Mouse (Mus musculus): ENCODE measurements around the gene Ptpa. TPM values are rescaled to one million over a fixed set of nuclear protein-coding genes. Genes with fewer than 3 reads are reported as not detected.
"Not testable (repeated sequence)": the region's sequence is repeated elsewhere in the genome, so short reads cannot be mapped to it uniquely, and the experiment has no call there.

Ptpa gene
- polyA plus RNA-seq, 1 experiment = 152 TPM

- TF ChIP-seq POLR2A (IDR thresholded peaks at IDR 0.05; ENCODE audit: borderline replicate concordance, extremely low read depth, insufficient read depth, insufficient read length, poor library complexity, severe bottlenecking) (no peak), CTCF (IDR thresholded peaks at IDR 0.05; ENCODE audit: borderline replicate concordance, extremely low read depth, insufficient read depth, insufficient read length) (no peak)
- DNase-seq (ENCODE audit: low read depth) = no peak
Measured at GRCm38 (mm10) chr2:30403870-30404269, 12.0 kb upstream of the Ptpa start.

- no peak for TF ChIP-seq POLR2A (IDR thresholded peaks at IDR 0.05; ENCODE audit: borderline replicate concordance, extremely low read depth, insufficient read depth, insufficient read length, poor library complexity, severe bottlenecking)
- no peak for TF ChIP-seq CTCF (IDR thresholded peaks at IDR 0.05; ENCODE audit: borderline replicate concordance, extremely low read depth, insufficient read depth, insufficient read length)
- no peak for DNase-seq (ENCODE audit: low read depth)
Measured at GRCm38 (mm10) chr2:30407221-30407620, 8.6 kb upstream of the Ptpa start.

- TF ChIP-seq CTCF (IDR thresholded peaks at IDR 0.05; ENCODE audit: borderline replicate concordance, extremely low read depth, insufficient read depth, insufficient read length) (no peak), POLR2A (IDR thresholded peaks at IDR 0.05; ENCODE audit: borderline replicate concordance, extremely low read depth, insufficient read depth, insufficient read length, poor library complexity, severe bottlenecking) (no peak)
- DNase-seq (ENCODE audit: low read depth) = no peak
Measured at GRCm38 (mm10) chr2:30407778-30408177, 8.1 kb upstream of the Ptpa start.

- DNase-seq (ENCODE audit: low read depth) = no peak
- TF ChIP-seq POLR2A (IDR thresholded peaks at IDR 0.05; ENCODE audit: borderline replicate concordance, extremely low read depth, insufficient read depth, insufficient read length, poor library complexity, severe bottlenecking) (no peak), CTCF (IDR thresholded peaks at IDR 0.05; ENCODE audit: borderline replicate concordance, extremely low read depth, insufficient read depth, insufficient read length) (no peak)
Measured at GRCm38 (mm10) chr2:30408452-30409100, 7.3 kb upstream of the Ptpa start.

GRCm38 (mm10) chr2:30409454-30410176 is 6.2 kb upstream of the Ptpa start:
- no peak for TF ChIP-seq POLR2A (IDR thresholded peaks at IDR 0.05; ENCODE audit: borderline replicate concordance, extremely low read depth, insufficient read depth, insufficient read length, poor library complexity, severe bottlenecking)
- TF ChIP-seq CTCF (IDR thresholded peaks at IDR 0.05; ENCODE audit: borderline replicate concordance, extremely low read depth, insufficient read depth, insufficient read length) = no peak
- DNase-seq (ENCODE audit: low read depth) = no peak

- no peak for TF ChIP-seq POLR2A (IDR thresholded peaks at IDR 0.05; ENCODE audit: borderline replicate concordance, extremely low read depth, insufficient read depth, insufficient read length, poor library complexity, severe bottlenecking)
- TF ChIP-seq CTCF (IDR thresholded peaks at IDR 0.05; ENCODE audit: borderline replicate concordance, extremely low read depth, insufficient read depth, insufficient read length) = no peak
Measured at GRCm38 (mm10) chr2:30413038-30413973, 2.5 kb upstream of the Ptpa start.

GRCm38 (mm10) chr2:30414101-30414500 is 1.7 kb upstream of the Ptpa start:
- DNase-seq (ENCODE audit: low read depth) = no peak
- TF ChIP-seq CTCF (IDR thresholded peaks at IDR 0.05; ENCODE audit: borderline replicate concordance, extremely low read depth, insufficient read depth, insufficient read length) (no peak), POLR2A (IDR thresholded peaks at IDR 0.05; ENCODE audit: borderline replicate concordance, extremely low read depth, insufficient read depth, insufficient read length, poor library complexity, severe bottlenecking) (no peak)

More at GRCm38 (mm10) chr2:30413038-30413973, 2.5 kb upstream of the Ptpa start:
- DNase-seq (ENCODE audit: low read depth) = no peak

GRCm38 (mm10) chr2:30414681-30415080 is 1.2 kb upstream of the Ptpa start:
- TF ChIP-seq POLR2A (IDR thresholded peaks at IDR 0.05; ENCODE audit: borderline replicate concordance, extremely low read depth, insufficient read depth, insufficient read length, poor library complexity, severe bottlenecking) = no peak
- DNase-seq (ENCODE audit: low read depth) = no peak

GRCm38 (mm10) chr2:30415157-30415935 is 493 bp upstream of the Ptpa start, which contains the start of gene Crat:
Gene Crat, minus strand, starts transcription at chr2:30415813.
- peak; percentile 90 for DNase-seq (ENCODE audit: low read depth)

GRCm38 (mm10) chr2:30416649-30416965 is 768 bp downstream of the Ptpa start:
- no peak for DNase-seq (ENCODE audit: low read depth)
- TF ChIP-seq POLR2A (IDR thresholded peaks at IDR 0.05; ENCODE audit: borderline replicate concordance, extremely low read depth, insufficient read depth, insufficient read length, poor library complexity, severe bottlenecking) (no peak), CTCF (IDR thresholded peaks at IDR 0.05; ENCODE audit: borderline replicate concordance, extremely low read depth, insufficient read depth, insufficient read length) (no peak)

More at GRCm38 (mm10) chr2:30415157-30415935, 493 bp upstream of the Ptpa start, which contains the start of gene Crat:
- TF ChIP-seq CTCF (IDR thresholded peaks at IDR 0.05; ENCODE audit: borderline replicate concordance, extremely low read depth, insufficient read depth, insufficient read length) (no peak), POLR2A (IDR thresholded peaks at IDR 0.05; ENCODE audit: borderline replicate concordance, extremely low read depth, insufficient read depth, insufficient read length, poor library complexity, severe bottlenecking) (peak; percentile 71)

GRCm38 (mm10) chr2:30417154-30417553 is 1.3 kb downstream of the Ptpa start:
- DNase-seq (ENCODE audit: low read depth) = not testable (repeated sequence)
